Mouse (Mus musculus) heart, adult 2 months (tissue): ENCODE results near the gene Prr15.

Experiments
- CTCF ChIP-seq: fragments of 200-600 bp; IDR thresholded peaks from 2 replicates; pipeline ENCODE4 v1.8.1; 2022; ENCODE audit warnings: antibody characterized with exemption, mild to moderate bottlenecking, moderate library complexity
- EP300 ChIP-seq: fragments of 200-500 bp; IDR thresholded peaks from 2 replicates; pipeline ENCODE4 v1.6.1; 2011; ENCODE audit warnings: low read depth, low read length, control low read depth; ENCODE audit not compliant: insufficient read depth

- TF ChIP-seq CTCF (no peak), EP300 (no peak)
Measured at GRCm38 (mm10) chr6:54329598-54329997, 4.0 kb downstream of the Prr15 start.
